Mouse (Mus musculus) forebrain, embryonic 10.5 days (tissue): ENCODE measurements around the gene Thsd4. TPM values are rescaled to one million over a fixed set of nuclear protein-coding genes. Genes with fewer than 3 reads are reported as not detected.
A peak's percentile ranks its signal among the peaks of the same experiment; 100 is the strongest.
"Not testable (repeated sequence)": the region's sequence is repeated elsewhere in the genome, so short reads cannot be mapped to it uniquely, and the experiment has no call there.

ENCODE experiments used
- DNase-seq: peaks from one replicate; pipeline ENCODE4 v3.0.0-alpha.2; 2017; ENCODE audit warnings: low spot score; ENCODE audit errors: extremely low spot score
- H3K27ac ChIP-seq: fragments of 300-500 bp; sonication (generic); 2 replicates; pipeline ENCODE4 v1.5.1; 2016; ENCODE audit warnings: mild to moderate bottlenecking
- H3K27me3 ChIP-seq: fragments of 300-500 bp; sonication (generic); 2 replicates; pipeline ENCODE4 v1.6.1; 2016; ENCODE audit warnings: mild to moderate bottlenecking; ENCODE audit not compliant: poor library complexity, severe bottlenecking
- H3K36me3 ChIP-seq: fragments of 300-500 bp; sonication (generic); replicated peaks from 2 replicates; pipeline ENCODE4 v1.6.1; 2016; ENCODE audit warnings: mild to moderate bottlenecking, moderate library complexity
- H3K4me1 ChIP-seq: fragments of 300-500 bp; sonication (generic); 2 replicates; pipeline ENCODE4 v1.6.1; 2016
- H3K4me3 ChIP-seq: fragments of 300-500 bp; sonication (generic); 2 replicates; pipeline ENCODE4 v1.5.1; 2016; ENCODE audit warnings: mild to moderate bottlenecking, moderate library complexity
- H3K9me3 ChIP-seq: fragments of 300-500 bp; sonication (generic); 2 replicates; pipeline ENCODE4 v1.6.1; 2016; ENCODE audit warnings: mild to moderate bottlenecking, moderate library complexity
- WGBS: fragments of 180-500 bp; shearing (Covaris S2); methylation state at CpG from one replicate; pipeline ENCODE4 v1.1.7; 2016; 5-methylcytosine and 5-hydroxymethylcytosine counted together
- polyA plus RNA-seq: library from polyadenylated mRNA; unstranded; fragments of >200 nt; fragmentation: Nextera tagmentation; extraction: Ambion mirVana; gene quantifications from 2 replicates; pipeline ENCODE4 v1.2.1, GENCODE M21; 2016

The Thsd4 gene
- polyA plus RNA-seq, 1 experiment from 2014 or later: 3.8 TPM

GRCm38 (mm10) chr9:60276351-60276750 lies 245.5 kb downstream of the Thsd4 start:
- Histone ChIP-seq H3K4me1 (peaks cover 40% of the 10 kb centered on the region), H3K9me3 (no peaks in the 10 kb centered on the region), H3K27ac (peak overlapping the region; percentile 49), H3K36me3 (no peaks in the 10 kb centered on the region), H3K27me3 (peaks cover 88% of the 10 kb centered on the region), H3K4me3 (no peak overlapping the region)
- no peak for DNase-seq
- 28% methylated on average over 5 of the region's 5 CpGs for WGBS

- Histone ChIP-seq H3K27ac (peak overlapping the region; percentile 49), H3K27me3 (peaks cover 83% of the 10 kb centered on the region), H3K9me3 (no peaks in the 10 kb centered on the region), H3K4me3 (peak overlapping the region; percentile 19; the same call in 1 of the 2 replicates), H3K4me1 (peaks cover 37% of the 10 kb centered on the region), H3K36me3 (no peaks in the 10 kb centered on the region)
- peak; percentile 58 for DNase-seq
- WGBS: 11% methylated on average over 12 of the region's 12 CpGs
These were observed 246.3 kb downstream of the Thsd4 start for GRCm38 (mm10) chr9:60275410-60276159.

GRCm38 (mm10) chr9:60274503-60274902 lies 247.3 kb downstream of the Thsd4 start:
- Histone ChIP-seq H3K4me1 (peaks cover 35% of the 10 kb centered on the region), H3K27ac (no peak overlapping the region), H3K36me3 (no peaks in the 10 kb centered on the region), H3K27me3 (peaks cover 77% of the 10 kb centered on the region), H3K9me3 (no peaks in the 10 kb centered on the region), H3K4me3 (no peak overlapping the region)
- 89% methylated on average over 4 of the region's 4 CpGs for WGBS
- no peak for DNase-seq

DNA sequence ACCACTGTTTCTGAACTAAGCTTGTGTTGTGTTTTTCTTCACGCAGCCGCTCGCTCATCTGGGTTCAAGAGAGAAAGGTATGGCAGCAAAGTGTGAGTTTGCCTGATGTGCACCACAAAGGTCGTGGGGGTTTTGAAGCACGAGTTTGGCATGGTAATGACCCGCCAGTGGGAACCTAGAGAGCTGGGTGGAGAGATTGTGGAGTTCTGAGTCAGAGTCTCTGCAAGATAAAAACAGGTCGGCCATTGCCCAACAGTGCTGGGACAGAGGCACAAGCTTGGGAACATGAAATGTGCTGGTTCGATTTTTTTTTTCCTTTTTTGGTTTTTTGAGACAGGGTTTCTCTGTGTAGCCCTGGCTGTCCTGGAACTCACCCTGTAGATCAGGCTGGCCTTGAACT lies 249.5 kb downstream of the Thsd4 start:
- not testable (repeated sequence) for DNase-seq, H3K36me3 ChIP-seq, H3K27ac ChIP-seq, H3K4me3 ChIP-seq, H3K9me3 ChIP-seq
- H3K27me3 ChIP-seq: peaks cover 74% of the 10 kb centered on the region
- H3K4me1 ChIP-seq: peaks cover 44% of the 10 kb centered on the region
- 86% methylated on average over 8 of the region's 8 CpGs for WGBS

DNA sequence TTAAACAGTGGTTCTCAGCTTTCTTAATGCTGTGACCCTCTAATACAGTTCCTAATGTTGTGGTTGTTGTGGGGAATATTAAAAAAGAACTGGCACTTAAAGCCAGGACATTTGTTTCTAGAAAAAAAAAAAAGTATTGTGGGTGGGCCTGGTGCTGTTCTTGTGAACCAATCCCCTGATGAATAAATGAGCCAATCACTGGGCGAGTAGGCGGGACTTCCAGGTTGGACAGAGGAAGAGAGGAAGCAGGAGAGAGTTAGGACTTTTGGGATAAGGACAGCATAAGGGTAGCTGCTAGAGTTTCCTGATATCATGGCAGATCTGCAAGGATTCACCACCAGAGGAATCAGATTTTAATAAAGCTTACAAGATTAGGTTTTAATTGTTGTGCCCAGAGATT lies 249.9 kb downstream of the Thsd4 start:
- peaks cover 70% of the 10 kb centered on the region for H3K27me3 ChIP-seq
- H3K27ac ChIP-seq: no peak overlapping the region
- H3K9me3 ChIP-seq: no peaks in the 10 kb centered on the region
- no peak for DNase-seq
- H3K4me3 ChIP-seq: no peak overlapping the region
- 82% methylated on average over 2 of the region's 2 CpGs for WGBS
- no peaks in the 10 kb centered on the region for H3K36me3 ChIP-seq
- H3K4me1 ChIP-seq: peaks cover 46% of the 10 kb centered on the region

- Histone ChIP-seq H3K36me3 (no peaks in the 10 kb centered on the region), H3K9me3 (no peaks in the 10 kb centered on the region), H3K27ac (no peak overlapping the region), H3K4me1 (peaks cover 46% of the 10 kb centered on the region), H3K4me3 (no peak overlapping the region), H3K27me3 (peaks cover 63% of the 10 kb centered on the region)
- DNase-seq: no peak
- WGBS: 83% methylated on average over 5 of the region's 5 CpGs
These were observed 252.0 kb downstream of the Thsd4 start for GRCm38 (mm10) chr9:60269807-60270206.

- H3K9me3 ChIP-seq: no peaks in the 10 kb centered on the region
- no peak for DNase-seq
- peaks cover 62% of the 10 kb centered on the region for H3K27me3 ChIP-seq
- WGBS: 49% methylated on average over 5 of the region's 5 CpGs
- peak overlapping the region; percentile 74 for H3K27ac ChIP-seq
- H3K36me3 ChIP-seq: no peaks in the 10 kb centered on the region
- peaks cover 41% of the 10 kb centered on the region for H3K4me1 ChIP-seq
- peak overlapping the region; percentile 15; the same call in 1 of the 2 replicates for H3K4me3 ChIP-seq
These were observed 254.6 kb downstream of the Thsd4 start for GRCm38 (mm10) chr9:60267273-60267626.

DNA sequence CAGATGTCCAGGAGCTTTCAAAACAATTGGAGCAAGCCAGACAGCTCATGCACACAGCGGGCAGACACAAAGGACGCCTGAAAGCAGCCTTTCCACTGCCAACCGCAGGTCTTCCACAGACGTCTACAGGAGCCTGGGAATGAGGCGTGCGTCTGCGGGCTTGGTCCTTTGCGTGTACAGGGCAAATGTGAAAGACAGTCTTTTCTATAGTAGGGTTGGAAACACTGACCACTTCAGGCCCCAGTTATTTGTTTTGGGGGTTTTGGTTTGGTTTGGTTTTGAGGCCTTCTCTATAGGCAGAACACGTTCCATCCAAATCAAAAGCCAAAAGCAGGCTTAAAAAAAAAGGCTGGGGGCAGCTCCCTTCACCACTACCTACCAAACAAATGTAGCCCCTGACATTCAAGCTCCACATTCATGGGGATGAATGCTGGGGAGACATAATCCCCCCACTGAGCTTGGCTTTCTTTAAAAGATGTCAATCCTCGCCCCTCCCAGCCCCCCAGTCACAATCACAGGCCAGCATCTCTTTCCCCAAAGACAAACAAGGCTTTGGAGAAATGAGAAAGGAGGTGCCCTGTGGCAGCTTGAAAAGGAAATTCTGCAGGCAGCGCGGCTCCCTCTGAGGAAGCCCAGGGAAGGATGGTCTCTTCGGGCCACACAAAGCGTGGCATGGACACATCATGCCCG lies 255.1 kb downstream of the Thsd4 start:
- peaks cover 41% of the 10 kb centered on the region for H3K4me1 ChIP-seq
- DNase-seq: peak; percentile 61
- no peaks in the 10 kb centered on the region for H3K36me3 ChIP-seq
- 34% methylated on average over 15 of the region's 15 CpGs for WGBS
- no peaks in the 10 kb centered on the region for H3K9me3 ChIP-seq
- peak overlapping the region; percentile 15; the same call in 1 of the 2 replicates for H3K4me3 ChIP-seq
- H3K27ac ChIP-seq: peak overlapping the region; percentile 74
- H3K27me3 ChIP-seq: peaks cover 61% of the 10 kb centered on the region

GRCm38 (mm10) chr9:60264586-60265325 lies 257.1 kb downstream of the Thsd4 start:
- Histone ChIP-seq H3K4me1 (peaks cover 41% of the 10 kb centered on the region), H3K27me3 (peaks cover 71% of the 10 kb centered on the region), H3K9me3 (no peaks in the 10 kb centered on the region), H3K4me3 (no peak overlapping the region), H3K27ac (0 out of 2 replicates have a peak overlapping the region, but pooled peaks have one; percentile 40), H3K36me3 (no peaks in the 10 kb centered on the region)
- no peak for DNase-seq
- 70% methylated on average over 10 of the region's 10 CpGs for WGBS

DNA sequence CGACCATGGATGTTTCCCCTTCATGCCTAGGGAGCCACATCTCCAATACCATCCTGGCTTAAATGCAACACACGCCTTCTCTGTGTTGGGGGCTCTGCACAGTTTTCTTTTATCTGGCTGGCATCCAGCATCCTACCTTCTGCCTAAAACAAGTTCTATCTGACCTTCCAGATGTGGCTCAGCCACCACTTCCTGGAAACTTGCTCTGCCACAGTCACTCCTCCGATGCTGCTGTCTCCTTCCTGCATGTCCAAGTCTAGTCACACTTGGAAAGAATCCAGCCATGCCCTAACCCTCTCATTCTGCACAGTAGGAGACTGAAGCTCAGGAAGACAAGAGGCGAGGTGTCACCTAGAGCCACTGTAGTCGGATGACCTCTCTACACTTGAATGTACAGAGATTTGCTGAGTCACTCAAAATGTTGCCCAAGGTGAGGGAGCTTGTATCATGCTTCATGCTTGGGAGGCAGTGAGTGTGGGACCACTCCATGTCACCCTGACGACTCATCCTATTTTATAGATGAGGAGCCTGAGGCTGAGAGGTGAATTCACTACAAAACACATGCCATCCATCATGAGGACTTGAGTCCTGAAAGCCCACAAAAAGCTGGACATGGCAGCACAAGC lies 259.2 kb downstream of the Thsd4 start:
- no peak for DNase-seq
- Histone ChIP-seq H3K4me1 (peaks cover 34% of the 10 kb centered on the region), H3K4me3 (no peak overlapping the region), H3K27ac (no peak overlapping the region), H3K27me3 (peaks cover 56% of the 10 kb centered on the region), H3K9me3 (no peaks in the 10 kb centered on the region), H3K36me3 (no peaks in the 10 kb centered on the region)
- WGBS: 86% methylated on average over 6 of the region's 6 CpGs

DNA sequence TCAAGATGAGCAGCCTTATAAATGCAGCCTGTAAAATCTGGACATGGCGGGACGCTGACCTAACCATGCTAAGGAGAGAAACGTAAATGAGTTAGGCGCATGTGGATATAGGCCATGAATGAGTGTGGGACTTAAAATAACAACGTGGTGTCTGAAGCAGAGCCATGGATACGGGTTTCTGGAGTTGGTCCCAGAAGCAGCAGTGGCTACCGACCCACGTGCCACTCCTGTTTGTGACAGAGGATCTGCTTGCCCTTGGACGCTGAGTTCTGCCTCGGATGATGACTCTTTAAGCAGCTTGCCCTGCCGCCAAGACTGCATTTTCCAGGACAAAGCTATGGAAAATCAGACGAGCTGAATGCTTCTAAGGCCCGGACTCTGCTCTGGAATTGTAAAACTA lies 262.2 kb downstream of the Thsd4 start:
- no peak for DNase-seq
- 85% methylated on average over 13 of the region's 13 CpGs for WGBS
- peaks cover 50% of the 10 kb centered on the region for H3K27me3 ChIP-seq
- H3K9me3 ChIP-seq: no peaks in the 10 kb centered on the region
- peaks cover 4% of the 10 kb centered on the region for H3K4me1 ChIP-seq
- H3K4me3 ChIP-seq: no peak overlapping the region
- H3K36me3 ChIP-seq: no peaks in the 10 kb centered on the region
- no peak overlapping the region for H3K27ac ChIP-seq

GRCm38 (mm10) chr9:60251765-60252164 lies 270.1 kb downstream of the Thsd4 start:
- DNase-seq: no peak
- Histone ChIP-seq H3K27me3 (0 out of 2 replicates have a peak, but pooled peaks cover 8% of the 10 kb centered on the region), H3K4me1 (no peaks in the 10 kb centered on the region), H3K36me3 (no peaks in the 10 kb centered on the region), H3K4me3 (no peak overlapping the region), H3K9me3 (no peaks in the 10 kb centered on the region), H3K27ac (no peak overlapping the region)
- WGBS: 65% methylated on average over 3 of the region's 3 CpGs
